Mouse (Mus musculus): ENCODE results near the gene Bco2. TPM values are rescaled to one million over a fixed set of nuclear protein-coding genes. Genes with fewer than 3 reads are reported as not detected.

Bco2 gene
- polyA plus RNA-seq, 1 experiment from 2014 or later, result 0.46 TPM

DNA sequence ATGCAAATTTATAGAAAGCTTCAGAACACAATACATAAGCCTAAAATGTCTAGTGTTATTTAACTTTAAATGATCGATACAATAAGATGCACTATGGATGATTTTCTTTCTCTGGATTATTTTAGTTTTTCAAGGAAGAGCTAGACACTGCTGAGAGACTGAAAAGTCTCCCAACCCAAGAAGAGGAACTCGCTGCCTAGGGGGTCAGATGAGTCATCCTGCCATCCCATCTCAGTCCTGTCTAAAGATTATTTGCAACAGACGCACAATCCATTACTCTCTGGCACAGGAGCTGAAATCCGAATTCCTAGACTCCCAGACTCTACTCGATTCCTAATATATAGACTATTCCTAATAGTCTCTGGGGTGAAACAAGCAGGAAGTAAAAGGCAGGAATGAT, 2.8 kb downstream of the Bco2 start:
- no peak overlapping the region for H3K4me3 ChIP-seq (replicated peaks)
- H3K9me3 ChIP-seq, result no peaks in the 10 kb centered on the region
- H3K27me3 ChIP-seq, result no peaks in the 10 kb centered on the region
- H3K27ac ChIP-seq, result no peak overlapping the region
- no peak for ATAC-seq (ENCODE audit: low FRiP score)
- no peaks in the 10 kb centered on the region for H3K36me3 ChIP-seq (replicated peaks)
- peaks cover 16% of the 10 kb centered on the region for H3K4me1 ChIP-seq
- WGBS, result 85% methylated on average over 5 of the region's 5 CpGs
- no peak overlapping the region for H3K9ac ChIP-seq
- H3K4me2 ChIP-seq, result no peak overlapping the region

DNA sequence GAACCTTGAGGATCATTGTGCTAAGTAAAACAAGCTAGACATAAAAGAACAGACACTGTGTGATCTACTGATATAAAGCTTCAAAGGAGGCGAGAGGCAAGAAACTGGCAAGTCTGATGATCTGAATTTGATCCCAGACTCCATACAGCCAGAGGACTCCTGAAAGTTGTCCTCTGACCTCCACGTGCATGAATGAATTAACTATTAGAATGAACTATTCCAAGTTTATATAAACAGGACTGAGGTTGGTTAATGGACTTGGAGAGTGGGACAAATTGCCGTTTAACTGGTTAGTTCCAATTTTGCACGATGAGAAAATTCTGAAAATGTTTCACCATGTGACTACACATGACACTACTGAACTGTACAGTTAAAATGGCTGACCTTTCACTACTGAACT, 6.0 kb downstream of the Bco2 start:
- no peaks in the 10 kb centered on the region for H3K36me3 ChIP-seq (replicated peaks)
- H3K4me1 ChIP-seq, result peaks cover 4% of the 10 kb centered on the region
- no peaks in the 10 kb centered on the region for H3K27me3 ChIP-seq
- no peak for ATAC-seq (ENCODE audit: low FRiP score)
- H3K4me3 ChIP-seq (replicated peaks), result no peak overlapping the region
- H3K4me2 ChIP-seq, result no peak overlapping the region
- H3K9ac ChIP-seq, result no peak overlapping the region
- WGBS, result 86% methylated on average over 4 of the region's 4 CpGs
- H3K27ac ChIP-seq, result no peak overlapping the region
- H3K9me3 ChIP-seq, result no peaks in the 10 kb centered on the region

DNA sequence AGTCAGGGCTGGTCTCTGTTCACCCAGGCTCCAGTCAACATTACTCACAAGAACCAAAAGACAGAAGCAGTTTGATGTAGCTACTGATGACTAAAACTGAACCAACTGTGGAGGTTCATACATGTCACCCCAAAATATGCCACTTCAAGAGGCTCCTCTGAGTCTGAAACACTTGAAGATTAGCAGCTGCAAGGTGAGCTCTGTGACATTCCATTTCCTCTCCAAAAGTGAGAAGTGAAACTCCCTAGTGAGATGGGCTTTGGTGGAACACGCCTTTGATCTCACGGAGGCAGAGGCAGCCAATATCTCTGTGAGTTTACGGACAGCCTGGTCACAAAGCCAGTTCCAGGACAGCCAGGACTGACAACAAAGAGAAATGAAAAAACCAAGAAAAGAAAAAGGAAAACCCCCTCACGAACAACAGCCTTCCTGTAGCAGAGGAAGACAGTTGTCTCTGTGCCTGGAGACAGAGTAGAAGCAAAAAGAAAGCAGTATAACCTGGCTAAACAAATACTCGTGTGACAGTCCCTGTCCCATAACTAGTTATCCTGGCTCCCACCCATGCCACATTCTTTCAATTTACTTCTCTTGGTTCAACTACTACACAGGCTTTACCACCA, 7.0 kb downstream of the Bco2 start:
- no peak for ATAC-seq (ENCODE audit: low FRiP score)
- Histone ChIP-seq H3K27ac (no peak overlapping the region), H3K4me1 (no peaks in the 10 kb centered on the region), H3K36me3 (replicated peaks) (no peaks in the 10 kb centered on the region), H3K4me2 (no peak overlapping the region), H3K9me3 (no peaks in the 10 kb centered on the region), H3K27me3 (no peaks in the 10 kb centered on the region), H3K9ac (no peak overlapping the region), H3K4me3 (replicated peaks) (no peak overlapping the region)
- 65% methylated on average over 5 of the region's 5 CpGs for WGBS

DNA sequence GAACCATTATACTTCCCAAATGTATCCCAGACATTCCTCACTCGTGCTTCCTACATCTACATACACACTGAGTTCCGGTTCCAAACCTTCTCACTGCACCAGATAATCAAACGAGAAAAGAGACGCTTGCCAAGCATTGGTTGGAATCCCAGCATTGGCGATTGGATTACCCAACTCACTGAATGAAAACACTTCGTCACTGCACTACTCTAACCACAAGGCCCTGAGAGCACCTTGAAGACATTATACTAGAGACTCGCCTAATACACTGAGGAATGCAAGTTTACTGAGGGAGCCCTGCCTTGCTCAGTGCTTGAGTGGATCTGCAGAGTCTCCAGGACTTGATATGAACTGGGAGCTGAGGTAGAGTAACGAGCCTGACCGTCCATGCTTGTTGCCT, 12.6 kb downstream of the Bco2 start:
- Histone ChIP-seq H3K27ac (no peak overlapping the region), H3K4me3 (replicated peaks) (no peak overlapping the region), H3K4me2 (no peak overlapping the region), H3K9me3 (no peaks in the 10 kb centered on the region), H3K4me1 (peaks cover 3% of the 10 kb centered on the region; the same call in 1 of the 2 replicates), H3K36me3 (replicated peaks) (no peaks in the 10 kb centered on the region), H3K27me3 (no peaks in the 10 kb centered on the region), H3K9ac (no peak overlapping the region)
- WGBS, result 73% methylated on average over 9 of the region's 9 CpGs
- no peak for ATAC-seq (ENCODE audit: low FRiP score)

DNA sequence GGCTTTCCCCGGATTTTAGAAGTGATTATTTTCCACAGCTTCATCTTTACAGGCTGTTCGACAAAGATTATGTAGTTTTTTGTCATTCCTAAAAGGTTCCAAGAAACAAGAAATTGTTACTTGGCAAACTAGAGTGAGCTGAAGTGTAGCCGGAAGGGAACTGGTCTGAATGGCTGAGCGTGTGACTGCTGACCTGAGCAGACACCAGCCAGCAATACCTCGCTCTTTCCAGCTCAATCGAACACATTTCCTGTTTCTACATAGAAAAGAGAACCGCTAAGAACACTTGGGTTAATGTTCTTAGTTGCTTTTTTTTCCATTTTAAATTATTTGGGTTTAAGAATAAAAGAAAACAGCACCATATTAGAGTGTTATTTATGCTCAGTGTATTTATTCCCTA, 14.8 kb downstream of the Bco2 start:
- WGBS, result 61% methylated on average over 7 of the region's 7 CpGs
- Histone ChIP-seq H3K9ac (no peak overlapping the region), H3K27ac (0 out of 2 replicates have a peak overlapping the region, but pooled peaks have one; percentile 27), H3K27me3 (no peaks in the 10 kb centered on the region), H3K36me3 (replicated peaks) (no peaks in the 10 kb centered on the region), H3K4me3 (replicated peaks) (no peak overlapping the region), H3K4me2 (peak overlapping the region; percentile 42), H3K4me1 (peaks cover 3% of the 10 kb centered on the region; the same call in 1 of the 2 replicates), H3K9me3 (no peaks in the 10 kb centered on the region)
- ATAC-seq (ENCODE audit: low FRiP score), result no peak

DNA sequence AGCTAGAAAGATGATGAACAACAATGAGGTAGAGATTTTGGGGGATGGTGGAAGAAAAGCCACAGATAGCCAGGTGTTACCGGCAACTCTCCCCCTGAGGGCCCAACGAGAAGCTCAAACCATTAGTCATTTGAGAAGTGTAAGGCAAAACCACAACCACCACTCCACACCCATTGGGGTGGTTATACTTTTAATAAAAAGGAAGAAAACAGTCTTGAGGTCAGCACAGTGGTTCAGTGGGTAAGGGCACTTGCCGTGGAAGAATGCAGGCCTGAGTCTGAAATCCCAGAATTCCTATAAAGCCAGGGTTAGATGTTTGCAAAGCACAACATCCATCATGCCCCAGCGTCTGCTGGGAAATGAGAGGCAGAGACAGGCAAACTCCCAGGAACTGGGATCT, 17.7 kb downstream of the Bco2 start:
- Histone ChIP-seq H3K27me3 (no peaks in the 10 kb centered on the region), H3K4me3 (replicated peaks) (no peak overlapping the region), H3K9me3 (no peaks in the 10 kb centered on the region), H3K4me2 (no peak overlapping the region), H3K4me1 (peaks cover 3% of the 10 kb centered on the region; the same call in 1 of the 2 replicates), H3K27ac (no peak overlapping the region), H3K36me3 (replicated peaks) (no peaks in the 10 kb centered on the region), H3K9ac (no peak overlapping the region)
- ATAC-seq (ENCODE audit: low FRiP score), result no peak
- WGBS, result 84% methylated on average over 4 of the region's 4 CpGs

DNA sequence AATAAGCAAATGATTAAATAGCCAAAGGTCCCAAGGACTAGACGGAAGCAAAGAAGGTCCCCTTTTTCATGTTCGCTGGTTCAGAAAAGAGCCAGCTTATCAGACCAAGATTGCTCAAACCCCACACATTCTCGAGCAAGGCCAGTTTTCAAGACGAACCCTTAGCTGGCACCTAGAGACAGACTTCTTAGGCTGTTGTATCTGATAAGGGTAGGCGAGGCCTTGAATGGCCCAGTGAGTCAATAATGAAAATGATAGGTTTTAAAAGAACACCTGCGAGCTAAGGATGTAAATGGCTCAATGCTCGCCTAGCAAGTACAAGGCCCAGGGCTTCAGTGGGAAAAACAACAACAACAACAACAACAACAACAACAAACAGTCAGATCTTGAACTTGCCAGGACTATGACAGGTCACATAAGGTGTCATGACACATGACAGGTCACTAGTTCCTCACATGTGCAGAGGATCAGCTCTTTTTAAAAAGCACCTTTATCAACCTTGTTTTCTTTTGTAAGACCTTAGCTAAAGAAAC, 18.3 kb downstream of the Bco2 start:
- no peak overlapping the region for H3K4me3 ChIP-seq (replicated peaks)
- H3K9me3 ChIP-seq, result no peaks in the 10 kb centered on the region
- 84% methylated on average over 7 of the region's 7 CpGs for WGBS
- no peak for ATAC-seq (ENCODE audit: low FRiP score)
- H3K4me1 ChIP-seq, result peaks cover 3% of the 10 kb centered on the region; the same call in 1 of the 2 replicates
- H3K27ac ChIP-seq, result no peak overlapping the region
- H3K36me3 ChIP-seq (replicated peaks), result no peaks in the 10 kb centered on the region
- H3K9ac ChIP-seq, result no peak overlapping the region
- H3K4me2 ChIP-seq, result no peak overlapping the region
- H3K27me3 ChIP-seq, result no peaks in the 10 kb centered on the region

DNA sequence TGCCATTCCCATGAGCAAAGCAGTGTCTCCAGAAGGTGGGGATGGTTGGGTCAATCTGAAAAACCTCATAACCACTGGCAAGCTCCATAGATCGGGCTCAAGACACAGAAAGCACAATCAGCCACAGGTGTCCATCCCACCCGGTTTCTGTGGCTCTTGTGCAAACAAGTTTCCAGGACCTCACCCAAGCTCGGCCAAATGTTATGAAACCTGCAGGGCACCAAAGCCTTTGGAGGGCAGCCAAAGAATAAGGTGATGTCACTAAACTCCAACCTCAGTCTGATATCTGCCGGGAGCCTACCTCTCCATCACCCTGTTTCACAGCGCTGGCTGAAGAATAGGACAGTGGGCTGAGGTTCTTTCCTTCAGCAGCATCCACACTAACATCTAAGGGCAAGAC, 19.1 kb downstream of the Bco2 start:
- no peak overlapping the region for H3K4me2 ChIP-seq
- no peak overlapping the region for H3K4me3 ChIP-seq (replicated peaks)
- H3K36me3 ChIP-seq (replicated peaks), result no peaks in the 10 kb centered on the region
- H3K4me1 ChIP-seq, result peaks cover 3% of the 10 kb centered on the region; the same call in 1 of the 2 replicates
- H3K9ac ChIP-seq, result no peak overlapping the region
- no peak for ATAC-seq (ENCODE audit: low FRiP score)
- no peaks in the 10 kb centered on the region for H3K9me3 ChIP-seq
- no peak overlapping the region for H3K27ac ChIP-seq
- WGBS, result 86% methylated on average over 5 of the region's 5 CpGs
- no peaks in the 10 kb centered on the region for H3K27me3 ChIP-seq

DNA sequence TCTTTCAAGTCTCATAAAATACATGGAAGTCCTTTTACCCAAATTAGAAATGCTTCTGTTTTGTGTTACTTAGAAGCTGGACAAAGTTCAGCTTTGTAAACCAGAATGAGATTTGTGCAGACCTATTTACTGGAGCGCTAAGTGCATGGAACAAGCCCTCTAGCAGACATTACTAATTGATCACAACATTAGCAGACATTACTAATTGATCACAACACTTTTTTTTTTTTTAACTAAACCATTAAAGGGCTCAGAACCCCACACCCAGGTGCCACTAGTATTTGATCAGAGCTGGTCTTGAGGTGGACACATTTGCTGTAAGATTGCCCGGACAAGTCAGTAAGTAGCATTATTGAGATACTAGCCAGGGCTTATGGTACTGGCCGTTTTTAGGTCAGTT, 21.2 kb downstream of the Bco2 start:
- no peak for ATAC-seq (ENCODE audit: low FRiP score)
- no peak overlapping the region for H3K27ac ChIP-seq
- no peak overlapping the region for H3K4me3 ChIP-seq (replicated peaks)
- H3K4me1 ChIP-seq, result no peaks in the 10 kb centered on the region
- no peaks in the 10 kb centered on the region for H3K9me3 ChIP-seq
- 84% methylated on average over 3 of the region's 3 CpGs for WGBS
- no peak overlapping the region for H3K4me2 ChIP-seq
- H3K9ac ChIP-seq, result no peak overlapping the region
- H3K36me3 ChIP-seq (replicated peaks), result no peaks in the 10 kb centered on the region
- no peaks in the 10 kb centered on the region for H3K27me3 ChIP-seq

DNA sequence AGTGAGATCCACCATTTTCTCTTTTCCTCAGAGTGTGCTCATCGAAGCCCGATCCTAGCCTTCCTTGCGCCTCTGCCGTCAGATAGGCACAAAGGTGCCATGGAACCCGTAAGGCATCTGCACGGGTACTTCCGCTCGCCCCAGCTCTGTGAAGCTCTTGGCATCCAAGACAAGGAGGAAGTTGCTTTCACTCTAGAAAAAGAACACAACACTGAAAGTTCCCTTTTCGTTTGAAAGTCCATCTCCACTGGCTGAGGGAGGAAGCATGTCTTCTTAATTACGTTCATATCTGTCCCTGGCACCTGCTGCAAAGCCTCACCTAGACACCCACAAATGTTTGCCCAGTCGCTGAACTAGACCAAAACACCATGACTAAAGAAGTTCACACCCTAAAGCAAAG, 21.7 kb downstream of the Bco2 start:
- ATAC-seq (ENCODE audit: low FRiP score), result no peak
- H3K36me3 ChIP-seq (replicated peaks), result no peaks in the 10 kb centered on the region
- 87% methylated on average over 11 of the region's 11 CpGs for WGBS

DNA sequence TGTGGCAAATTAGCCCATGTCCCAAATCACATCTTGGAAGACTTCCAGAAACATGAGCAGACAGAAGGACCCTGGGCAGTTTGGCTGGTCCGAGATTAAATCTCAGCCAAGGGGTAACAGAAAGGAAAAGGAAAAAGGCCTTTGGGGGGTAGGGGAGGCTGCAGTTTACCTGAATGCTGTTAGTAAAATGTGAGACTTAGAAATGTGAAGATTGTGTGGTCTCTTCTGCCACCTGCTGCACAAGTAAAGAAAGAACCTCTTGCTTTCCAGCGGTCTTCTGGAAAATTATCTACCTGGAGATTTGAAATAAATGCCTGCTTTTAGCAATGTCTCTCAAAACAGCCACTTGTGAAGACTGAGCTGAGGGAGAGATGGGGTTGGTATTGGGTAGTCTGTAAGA, 24.1 kb downstream of the Bco2 start:
- Histone ChIP-seq H3K36me3 (replicated peaks) (no peaks in the 10 kb centered on the region), H3K9ac (no peak overlapping the region), H3K9me3 (no peaks in the 10 kb centered on the region), H3K4me2 (no peak overlapping the region), H3K4me1 (peaks cover 8% of the 10 kb centered on the region), H3K27me3 (no peaks in the 10 kb centered on the region), H3K27ac (no peak overlapping the region), H3K4me3 (replicated peaks) (no peak overlapping the region)
- no peak for ATAC-seq (ENCODE audit: low FRiP score)
- 40% methylated on average over 2 of the region's 2 CpGs for WGBS

More for the DNA sequence above, 21.7 kb downstream of the Bco2 start:
- Histone ChIP-seq H3K4me3 (replicated peaks) (no peak overlapping the region), H3K9me3 (no peaks in the 10 kb centered on the region), H3K9ac (no peak overlapping the region), H3K27me3 (no peaks in the 10 kb centered on the region), H3K4me1 (no peaks in the 10 kb centered on the region), H3K4me2 (no peak overlapping the region), H3K27ac (no peak overlapping the region)

DNA sequence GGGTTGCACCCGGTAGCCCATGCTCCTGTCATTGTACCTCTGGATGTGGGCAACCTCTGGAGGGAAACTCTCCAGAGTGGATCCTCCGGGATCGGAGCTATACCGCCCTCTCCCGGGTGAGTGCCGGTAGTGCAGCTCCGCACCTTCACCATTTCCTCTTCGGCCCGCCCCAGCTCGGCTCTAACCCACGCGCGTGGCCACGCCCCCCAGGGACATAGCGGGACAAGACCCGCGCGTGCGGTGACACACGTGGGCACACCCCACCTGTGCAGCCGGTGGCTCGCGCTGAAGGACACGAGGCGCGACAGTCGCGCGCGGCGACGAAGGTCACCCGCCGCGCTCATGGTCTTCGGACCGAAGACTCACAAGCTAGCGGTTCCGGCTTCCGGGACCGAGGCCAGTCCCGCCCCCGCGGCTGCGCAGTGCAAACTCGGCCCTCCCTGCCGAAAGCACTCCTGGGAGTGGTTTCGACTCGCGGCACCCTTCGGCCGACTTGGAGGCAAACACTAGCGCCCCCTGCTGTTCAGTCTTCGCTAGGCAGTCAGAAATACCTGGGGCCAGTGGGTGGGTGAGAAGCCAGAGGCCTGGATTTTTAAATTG, 26.6 kb downstream of the Bco2 start, which contains the start of gene Pts:
Gene Pts (minus strand): TSS at position 432 of the 600 bp plus-strand sequence.
- under 1% methylated on average over 54 of the region's 54 CpGs for WGBS
- Histone ChIP-seq H3K27me3 (no peaks in the 10 kb centered on the region), H3K4me3 (replicated peaks) (peak within 1 kb of the TSS; percentile 77), H3K27ac (peak within 1 kb of the TSS; percentile 65; the same call in 1 of the 2 replicates), H3K9ac (peak within 1 kb of the TSS; percentile 61), H3K4me2 (peak within 1 kb of the TSS; percentile 64), H3K9me3 (no peaks in the 10 kb centered on the region), H3K4me1 (peaks cover 8% of the 10 kb centered on the region), H3K36me3 (replicated peaks) (peaks cover 4% of the 10 kb centered on the region; the same call in 1 of the 2 replicates)
- ATAC-seq (ENCODE audit: low FRiP score), result peak; percentile 99

DNA sequence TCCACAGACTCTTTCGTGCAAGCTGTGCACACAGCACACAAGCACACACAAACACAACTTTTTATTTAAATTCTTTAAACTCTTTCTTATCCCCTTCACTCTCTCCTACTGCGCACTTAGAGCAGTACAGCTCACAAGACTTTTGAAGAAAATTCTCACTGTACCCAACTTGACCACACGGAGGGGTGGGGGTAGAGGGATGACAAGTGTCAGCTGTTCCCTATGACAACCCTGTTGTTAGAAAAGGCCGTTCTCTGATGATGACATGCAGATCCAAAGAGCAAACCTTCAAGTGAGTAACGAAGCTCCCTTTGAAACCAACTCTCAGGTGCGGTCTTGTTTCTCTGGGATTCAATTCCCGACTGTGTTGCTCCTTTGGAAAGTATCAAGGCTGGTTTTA, 27.1 kb downstream of the Bco2 start:
- H3K27ac ChIP-seq, result no peak overlapping the region
- H3K36me3 ChIP-seq (replicated peaks), result peaks cover 4% of the 10 kb centered on the region; the same call in 1 of the 2 replicates
- peaks cover 8% of the 10 kb centered on the region for H3K4me1 ChIP-seq

More for the DNA sequence above, 27.1 kb downstream of the Bco2 start:
- no peaks in the 10 kb centered on the region for H3K27me3 ChIP-seq
- no peaks in the 10 kb centered on the region for H3K9me3 ChIP-seq
- 44% methylated on average over 7 of the region's 7 CpGs for WGBS
- H3K9ac ChIP-seq, result peak overlapping the region; percentile 61
- H3K4me3 ChIP-seq (replicated peaks), result peak overlapping the region; percentile 77
- ATAC-seq (ENCODE audit: low FRiP score), result peak; percentile 44
- H3K4me2 ChIP-seq, result peak overlapping the region; percentile 64
